Mouse (Mus musculus) MEL (cell line): Measurements from ENCODE around the gene Sdhaf1. TPM values are rescaled to one million over a fixed set of nuclear protein-coding genes. Genes with fewer than 3 reads are reported as not detected.

Experiments used
- DNase-seq: peaks from one replicate; pipeline ENCODE4 v3.0.0; 2011; ENCODE audit warnings: low read depth, low spot score
- H3K27ac ChIP-seq: 2 replicates; pipeline ENCODE4 v1.5.1; 2012; ENCODE audit warnings: low read depth, mild to moderate bottlenecking, control low read depth, low read length, moderate library complexity; ENCODE audit not compliant: control insufficient read depth
- H3K27me3 ChIP-seq, 2 experiments: fragments of 150-350 bp in 1 of 2; sonication (generic) in 1 of 2; 2 replicates each; pipeline ENCODE4 v1.6.1; 2012; ENCODE audit warnings: low read length in 2 of 2, mild to moderate bottlenecking in 2 of 2, improper control_type of control experiment in 1 of 2, moderate library complexity in 1 of 2; ENCODE audit not compliant: insufficient read depth in 2 of 2, control insufficient read depth in 1 of 2
- H3K36me3 ChIP-seq, 2 experiments: 2 replicates each; pipeline ENCODE4 v1.6.1; 2012 to 2014; ENCODE audit warnings: low read length in 2 of 2, improper control_type of control experiment in 1 of 2, inconsistent platforms in 1 of 2, mild to moderate bottlenecking in 1 of 2; ENCODE audit not compliant: insufficient read depth in 2 of 2, control insufficient read depth in 1 of 2
- H3K4me1 ChIP-seq, 2 experiments: fragments of 150-350 bp in 1 of 2; sonication (generic) in 1 of 2; 2 replicates each; pipeline ENCODE4 v1.6.1; 2012; ENCODE audit warnings: low read length in 2 of 2, improper control_type of control experiment in 1 of 2, mild to moderate bottlenecking in 1 of 2; ENCODE audit not compliant: insufficient read depth in 2 of 2, control insufficient read depth in 1 of 2
- H3K4me3 ChIP-seq, 2 experiments: fragments of 150-350 bp in 1 of 2; sonication (generic) in 1 of 2; 2 replicates each; pipeline ENCODE4 v1.5.1; 2012; ENCODE audit warnings: low read depth in 2 of 2, low read length in 2 of 2, mild to moderate bottlenecking in 2 of 2, moderate library complexity in 2 of 2, control low read depth in 1 of 2, improper control_type of control experiment in 1 of 2; ENCODE audit not compliant: control insufficient read depth in 1 of 2, insufficient read depth in 1 of 2
- H3K79me2 ChIP-seq: 2 replicates; pipeline ENCODE4 v1.6.1; 2012; ENCODE audit warnings: mild to moderate bottlenecking, low read length, moderate library complexity; ENCODE audit not compliant: control insufficient read depth, poor library complexity, insufficient read depth
- H3K9ac ChIP-seq: 2 replicates; pipeline ENCODE4 v1.6.1; 2012; ENCODE audit warnings: low read depth, mild to moderate bottlenecking, control low read depth, low read length, moderate library complexity; ENCODE audit not compliant: control insufficient read depth, poor library complexity, severe bottlenecking
- H3K9me3 ChIP-seq: fragments of 150-350 bp; sonication (generic); replicated peaks from 2 replicates; pipeline ENCODE4 v1.6.1; 2012; ENCODE audit warnings: mild to moderate bottlenecking, low read length, improper control_type of control experiment, moderate library complexity; ENCODE audit not compliant: insufficient read depth
- BHLHE40 ChIP-seq: IDR thresholded peaks from 2 replicates; pipeline ENCODE4 v1.6.1; 2012; ENCODE audit warnings: low read depth, mild to moderate bottlenecking, inconsistent platforms, low read length, improper control_type of control experiment, borderline replicate concordance
- CHD2 ChIP-seq: IDR thresholded peaks from 2 replicates; pipeline ENCODE4 v1.6.1; 2011; ENCODE audit warnings: low read length, improper control_type of control experiment
- E2F4 ChIP-seq: IDR thresholded peaks from 2 replicates; pipeline ENCODE4 v1.6.1; 2011; ENCODE audit warnings: low read depth, low read length, improper control_type of control experiment, borderline replicate concordance
- ETS1 ChIP-seq: IDR thresholded peaks from 2 replicates; pipeline ENCODE4 v1.6.1; 2012; ENCODE audit warnings: low read depth, mild to moderate bottlenecking, inconsistent platforms, low read length, improper control_type of control experiment, moderate library complexity
- GABPA ChIP-seq: IDR thresholded peaks from 2 replicates; pipeline ENCODE4 v1.6.1; 2012; ENCODE audit warnings: low read depth, mild to moderate bottlenecking, inconsistent platforms, low read length, improper control_type of control experiment, moderate library complexity
- GATA1 ChIP-seq: IDR thresholded peaks from 2 replicates; pipeline ENCODE4 v1.6.1; 2011; ENCODE audit warnings: low read depth, low read length, improper control_type of control experiment
- JUND ChIP-seq: IDR thresholded peaks from 2 replicates; pipeline ENCODE4 v1.6.1; 2011; ENCODE audit warnings: low read depth, mild to moderate bottlenecking, improper control_type of control experiment, low read length
- MAFK ChIP-seq: IDR thresholded peaks from 2 replicates; pipeline ENCODE4 v1.6.1; 2011; ENCODE audit warnings: low read depth, mild to moderate bottlenecking, low read length, improper control_type of control experiment, borderline replicate concordance
- MAX ChIP-seq: IDR thresholded peaks from 2 replicates; pipeline ENCODE4 v1.6.1; 2011; ENCODE audit warnings: low read length, improper control_type of control experiment
- MEF2A ChIP-seq: IDR thresholded peaks from 2 replicates; pipeline ENCODE4 v1.6.1; 2014; ENCODE audit warnings: low read depth, mild to moderate bottlenecking, inconsistent platforms, low read length, improper control_type of control experiment; ENCODE audit not compliant: poor library complexity, insufficient replicate concordance, severe bottlenecking; ENCODE audit errors: extremely low read depth
- MXI1 ChIP-seq: IDR thresholded peaks from 2 replicates; pipeline ENCODE4 v1.6.1; 2011; ENCODE audit warnings: mild to moderate bottlenecking, low read depth, low read length, improper control_type of control experiment
- NRF1 ChIP-seq: IDR thresholded peaks from 2 replicates; pipeline ENCODE4 v1.6.1; 2014; ENCODE audit warnings: low read depth, mild to moderate bottlenecking, inconsistent platforms, low read length, improper control_type of control experiment, moderate library complexity; ENCODE audit not compliant: poor library complexity, insufficient read depth, severe bottlenecking
- POLR2A ChIP-seq, 2 experiments: IDR thresholded peaks; 2 replicates each; pipeline ENCODE4 v1.6.1; 2011 to 2012; ENCODE audit warnings: low read length in 2 of 2, mild to moderate bottlenecking in 2 of 2, control low read depth in 1 of 2, improper control_type of control experiment in 1 of 2, low read depth in 1 of 2, moderate library complexity in 1 of 2; ENCODE audit not compliant: control insufficient read depth in 1 of 2, insufficient read depth in 1 of 2, poor library complexity in 1 of 2
- POLR2AphosphoS2 ChIP-seq: IDR thresholded peaks from 2 replicates; pipeline ENCODE4 v1.6.1; 2011; ENCODE audit warnings: low read length, improper control_type of control experiment
- POLR2AphosphoS5 ChIP-seq: IDR thresholded peaks from 2 replicates; pipeline ENCODE4 v1.6.1; 2012; ENCODE audit warnings: low read depth, borderline replicate concordance, mild to moderate bottlenecking, inconsistent platforms, low read length, moderate library complexity, mixed read lengths
- RAD21 ChIP-seq: IDR thresholded peaks from 2 replicates; pipeline ENCODE4 v1.6.1; 2011; ENCODE audit warnings: mild to moderate bottlenecking, low read depth, low read length, improper control_type of control experiment
- RCOR1 ChIP-seq: IDR thresholded peaks from 2 replicates; pipeline ENCODE4 v1.6.1; 2012; ENCODE audit warnings: low read depth, mild to moderate bottlenecking, inconsistent platforms, low read length, improper control_type of control experiment
- TBP ChIP-seq: IDR thresholded peaks from 2 replicates; pipeline ENCODE4 v1.8.0; 2011; ENCODE audit warnings: low read depth, low read length, improper control_type of control experiment
- TCF12 ChIP-seq: IDR thresholded peaks from 2 replicates; pipeline ENCODE4 v1.6.1; 2014; ENCODE audit warnings: low read depth, mild to moderate bottlenecking, inconsistent platforms, low read length, improper control_type of control experiment, moderate library complexity
- UBTF ChIP-seq: IDR thresholded peaks from 2 replicates; pipeline ENCODE4 v1.6.1; 2012; ENCODE audit warnings: low read depth, mild to moderate bottlenecking, inconsistent platforms, low read length, improper control_type of control experiment, moderate library complexity, borderline replicate concordance; ENCODE audit not compliant: insufficient read depth
- USF1 ChIP-seq: IDR thresholded peaks from 2 replicates; pipeline ENCODE4 v1.6.1; 2014; ENCODE audit warnings: low read depth, mild to moderate bottlenecking, inconsistent platforms, low read length, improper control_type of control experiment, moderate library complexity
- USF2 ChIP-seq, 2 experiments: IDR thresholded peaks; 2 replicates each; pipeline ENCODE4 v1.6.1; 2011 to 2012; ENCODE audit warnings: improper control_type of control experiment in 2 of 2, low read length in 2 of 2, borderline replicate concordance in 1 of 2, inconsistent platforms in 1 of 2, low read depth in 1 of 2, mild to moderate bottlenecking in 1 of 2; ENCODE audit not compliant: insufficient read depth in 1 of 2
- ZMIZ1 ChIP-seq: IDR thresholded peaks from 2 replicates; pipeline ENCODE4 v1.6.1; 2012; ENCODE audit warnings: low read depth, mild to moderate bottlenecking, inconsistent platforms, low read length, improper control_type of control experiment, moderate library complexity
- ZNF384 ChIP-seq: IDR thresholded peaks from 2 replicates; pipeline ENCODE4 v1.6.1; 2012; ENCODE audit warnings: low read depth, mild to moderate bottlenecking, inconsistent platforms, low read length, improper control_type of control experiment
- polyA plus RNA-seq, 2 experiments: library from polyadenylated mRNA; stranded (reverse) in 1 of 2; unstranded in 1 of 2; fragments of >175 nt in 1 of 2; fragments of >200 nt in 1 of 2; gene quantifications; 2 replicates each; pipeline versions ENCODE4 v1.2.1 to v1.2.4; 2012; ENCODE audit warnings: low replicate concordance in 2 of 2, low read depth in 1 of 2; ENCODE audit not compliant: insufficient read length in 2 of 2, insufficient read depth in 1 of 2, missing spikeins in 1 of 2
- total RNA-seq: library from RNA; depleted of rRNA; stranded (reverse); fragments of 300-350 nt; gene quantifications from 2 replicates; pipeline ENCODE4 v1.2.3, GENCODE M21; 2012

Sdhaf1 gene
- total and polyA plus RNA-seq, 3 experiments = 4.3 to 8.1 TPM; not detected in 1

DNA sequence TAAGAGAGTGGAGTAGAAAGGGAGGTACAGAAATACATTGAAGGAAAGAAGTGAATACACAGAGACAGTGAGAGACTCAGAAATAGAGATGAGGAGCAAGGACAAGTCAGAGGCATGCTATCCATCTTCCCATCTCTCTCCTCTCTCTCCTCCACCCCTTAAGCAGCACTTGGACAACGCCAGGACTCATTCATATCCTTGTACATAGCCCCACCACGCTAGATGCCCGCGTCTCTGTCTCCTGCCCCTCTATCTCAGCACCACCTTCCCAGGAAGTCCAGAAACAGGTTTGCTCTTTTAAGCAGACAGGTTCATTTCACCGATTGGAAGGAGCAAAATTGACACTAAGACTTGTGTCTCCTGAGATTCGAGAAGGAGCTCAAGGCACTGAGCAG is 39.6 kb upstream of the Sdhaf1 start:
- no peaks in the 10 kb centered on the region for H3K36me3 ChIP-seq
- no peaks in the 10 kb centered on the region for H3K9me3 ChIP-seq
- no peak overlapping the region for H3K4me3 ChIP-seq
- no peaks in the 10 kb centered on the region for H3K79me2 ChIP-seq
- no peak overlapping the region for H3K27ac ChIP-seq
- no peak overlapping the region for H3K9ac ChIP-seq
- H3K27me3 ChIP-seq = peaks cover 0 to 5% of the 10 kb centered on the region in 2 experiments; a peak in 2 of 4 replicates
- H3K4me1 ChIP-seq = no peaks in the 10 kb centered on the region
- no peak for DNase-seq
- TF ChIP-seq MEF2A (no peak), MAFK (no peak), RAD21 (no peak), MAX (no peak), ETS1 (no peak), UBTF (no peak), GATA1 (no peak), TCF12 (no peak), MXI1 (no peak), RCOR1 (no peak), GABPA (no peak)

DNA sequence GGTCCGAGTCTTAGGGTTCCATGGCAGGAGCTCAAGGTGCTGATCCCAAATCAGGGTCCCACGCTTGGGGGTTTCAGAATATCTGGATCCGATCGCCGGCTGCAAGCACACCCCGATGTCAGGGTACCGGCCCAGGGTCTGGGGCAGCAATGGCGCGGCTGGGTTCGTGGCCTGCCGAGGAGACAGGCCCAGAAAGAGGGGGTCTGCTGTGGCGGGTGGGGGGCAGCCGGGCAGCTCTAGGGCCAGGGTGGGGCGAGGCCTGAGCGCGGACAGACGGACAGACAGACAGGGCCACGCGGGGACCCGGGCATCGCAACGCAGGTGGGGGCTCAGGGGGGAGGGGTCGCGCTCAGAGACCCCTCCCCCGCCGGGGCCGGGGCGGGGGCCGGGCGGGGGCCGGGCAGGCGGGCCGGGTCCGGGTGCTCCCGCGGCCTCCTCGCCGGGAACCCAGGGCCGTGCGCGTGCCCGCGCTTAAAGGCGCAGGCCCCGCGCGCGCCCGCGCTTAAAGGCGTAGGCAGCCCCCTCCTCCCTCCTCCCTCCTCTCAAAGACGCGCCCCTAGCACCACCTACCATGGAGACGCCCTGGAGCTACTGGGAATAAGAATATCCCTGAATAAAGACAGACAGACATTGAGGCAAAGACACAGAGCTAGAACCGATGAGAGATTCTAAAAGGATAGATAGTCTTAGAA is 39.1 kb upstream of the Sdhaf1 start, which contains the start of gene Lrfn3:
TSS of gene Lrfn3 (minus strand) at position 121 of the 692 bp plus-strand sequence.
- no peaks in the 10 kb centered on the region for H3K4me1 ChIP-seq
- TF ChIP-seq NRF1 = no peak
- no peak for TF ChIP-seq CHD2
- no peak for TF ChIP-seq ZNF384
- TF ChIP-seq TBP = no peak
- no peak for TF ChIP-seq POLR2AphosphoS2
- TF ChIP-seq JUND = no peak
- TF ChIP-seq TCF12 = no peak
- TF ChIP-seq USF2 (IDR thresholded peaks at IDR 0.05; ENCODE audit: borderline replicate concordance in 1 of 2, insufficient read depth in 1 of 2, low read depth in 1 of 2, low read length in 2 of 2) = no peak
- no peak for TF ChIP-seq POLR2AphosphoS5
- no peak for TF ChIP-seq E2F4
- no peak for TF ChIP-seq MXI1
- no peak for TF ChIP-seq UBTF
- no peak for TF ChIP-seq RCOR1
- no peak for TF ChIP-seq BHLHE40
- TF ChIP-seq ETS1 = no peak
- no peak for TF ChIP-seq USF1
- no peak for TF ChIP-seq POLR2A (IDR thresholded peaks at IDR 0.05; ENCODE audit: control insufficient read depth in 1 of 2, insufficient read depth in 1 of 2, low read depth in 1 of 2, low read length in 2 of 2, poor library complexity in 1 of 2)
- TF ChIP-seq ZMIZ1 = no peak
- TF ChIP-seq MEF2A = no peak
- H3K27ac ChIP-seq = no peak within 1 kb of the TSS
- H3K36me3 ChIP-seq = no peaks in the 10 kb centered on the region
- no peak for DNase-seq
- no peaks in the 10 kb centered on the region for H3K79me2 ChIP-seq
- no peak within 1 kb of the TSS for H3K4me3 ChIP-seq
- H3K9me3 ChIP-seq = no peaks in the 10 kb centered on the region
- H3K9ac ChIP-seq = no peak within 1 kb of the TSS
- peaks cover 0 to 5% of the 10 kb centered on the region in 2 experiments; a peak in 2 of 4 replicates for H3K27me3 ChIP-seq
